In genomic region chr3:60053231-60053927, GRCm38 (mm10) we compare ENCODE assay signal across 31 mouse cellular contexts. TPM values are rescaled to one million over a fixed set of nuclear protein-coding genes. Genes with fewer than 3 reads are reported as not detected.
"Had no signal": no experiment of that assay in that cellular context is flagged by ENCODE, and none has a peak within 500 bp of the region (broad histone marks: within the 10 kb centered on the region; RNA-seq: fewer than 3 reads in every experiment).

No protein-coding gene starts in this region.

- H3K27ac ChIP-seq: intestine, embryonic 15.5 days; kidney, embryonic 15.5 days; left cerebral cortex, adult 2 months; liver, embryonic 13.5 days; midbrain, embryonic 12.5 days; midbrain, embryonic 15.5 days; neural tube, embryonic 13.5 days had no signal

- H3K4me2 ChIP-seq: intestine, embryonic 15.5 days; kidney, embryonic 15.5 days; liver, embryonic 13.5 days; lung, embryonic 14.5 days; midbrain, embryonic 12.5 days; midbrain, embryonic 15.5 days; neural tube, embryonic 13.5 days had no signal

- H3K27me3 ChIP-seq: intestine, embryonic 15.5 days; kidney, embryonic 15.5 days; liver, embryonic 13.5 days; midbrain, embryonic 12.5 days; midbrain, embryonic 15.5 days; neural tube, embryonic 13.5 days had no signal

- ATAC-seq: intestine, embryonic 15.5 days; liver, postnatal 0 days; midbrain, embryonic 15.5 days had no signal

- H3K9me3 ChIP-seq: intestine, embryonic 15.5 days; kidney, embryonic 15.5 days; liver, embryonic 13.5 days; midbrain, embryonic 12.5 days; midbrain, embryonic 15.5 days; neural tube, embryonic 13.5 days had no signal

- H3K9ac ChIP-seq: intestine, embryonic 15.5 days; kidney, embryonic 15.5 days; liver, embryonic 13.5 days; liver, postnatal 0 days; lung, embryonic 14.5 days; midbrain, embryonic 12.5 days; midbrain, embryonic 15.5 days; neural tube, embryonic 13.5 days had no signal

- H3K4me3 ChIP-seq: intestine, embryonic 15.5 days; kidney, embryonic 15.5 days; left cerebral cortex, adult 2 months; liver, embryonic 13.5 days; midbrain, embryonic 12.5 days; midbrain, embryonic 15.5 days; myocyte; neural tube, embryonic 13.5 days had no signal

- DNase-seq: kidney, adult 11 months; kidney, adult 8-10 months; kidney, postnatal 10 days; kidney, postnatal 36 days; layer of hippocampus, postnatal 36 days; liver, embryonic 13.5 days; liver, postnatal 0 days; lung, embryonic 14.5 days; lung, postnatal 10 days; lung, postnatal 4 days; retina, postnatal 1 day; thymus, adult 18-20 months; thymus, postnatal 36 days had no signal

- H3K4me1 ChIP-seq: intestine, embryonic 15.5 days; kidney, embryonic 15.5 days; liver, embryonic 13.5 days; midbrain, embryonic 12.5 days; midbrain, embryonic 15.5 days; neural tube, embryonic 13.5 days had no signal

- H3K36me3 ChIP-seq: intestine, embryonic 15.5 days; kidney, embryonic 15.5 days; liver, embryonic 13.5 days; midbrain, embryonic 12.5 days; midbrain, embryonic 15.5 days; neural tube, embryonic 13.5 days had no signal

RNA-seq across cellular contexts. Expression of gene Aadac, which starts 27.9 kb away (rescaled TPM):
- total RNA-seq: layer of hippocampus, adult 8-10 months; layer of hippocampus, postnatal 10 days; layer of hippocampus, postnatal 36 days; left cerebral cortex, adult 2 months; left cerebral cortex, postnatal 10 days; left cerebral cortex, postnatal 36 days; megakaryocyte progenitor cell, adult 5-6 weeks; monocyte, adult 5-6 weeks; neutrophil, adult 5-6 weeks had no signal
- polyA plus RNA-seq: limb, embryonic 11.5 days; midbrain, embryonic 12.5 days; midbrain, embryonic 15.5 days; myocyte; neural tube, embryonic 13.5 days; spleen, adult 2 months; testis, adult 2 months had no signal

RNA-seq across cellular contexts. Expression of gene Sucnr1, which starts 28.3 kb away (rescaled TPM):
- total RNA-seq: layer of hippocampus, adult 8-10 months; layer of hippocampus, postnatal 10 days; layer of hippocampus, postnatal 36 days; left cerebral cortex, adult 2 months; left cerebral cortex, postnatal 10 days; left cerebral cortex, postnatal 36 days; neutrophil, adult 5-6 weeks had no signal
- polyA plus RNA-seq: limb, embryonic 11.5 days; lung, embryonic 14.5 days; midbrain, embryonic 12.5 days; midbrain, embryonic 15.5 days; myocyte; neural tube, embryonic 13.5 days had no signal

RNA-seq across cellular contexts. Expression of gene Aadacl2, which starts 46.8 kb away (rescaled TPM):
- total RNA-seq: layer of hippocampus, adult 8-10 months; layer of hippocampus, postnatal 10 days; layer of hippocampus, postnatal 36 days; left cerebral cortex, adult 2 months; left cerebral cortex, postnatal 10 days; left cerebral cortex, postnatal 36 days; megakaryocyte progenitor cell, adult 5-6 weeks; monocyte, adult 5-6 weeks; neutrophil, adult 5-6 weeks had no signal
- polyA plus RNA-seq: intestine, embryonic 15.5 days; kidney, embryonic 15.5 days; limb, embryonic 11.5 days; liver, embryonic 13.5 days; liver, postnatal 0 days; lung, embryonic 14.5 days; midbrain, embryonic 12.5 days; midbrain, embryonic 15.5 days; myocyte; neural tube, embryonic 13.5 days; small intestine, adult 2 months; spleen, adult 2 months; testis, adult 2 months had no signal
